Mouse (Mus musculus): Measurements from ENCODE around the gene Zfp426. TPM values are rescaled to one million over a fixed set of nuclear protein-coding genes. Genes with fewer than 3 reads are reported as not detected.
A peak's percentile ranks its signal among the peaks of the same experiment; 100 is the strongest.

Gene Zfp426
- 29.9 and 32.3 TPM in 2 replicates for polyA plus RNA-seq (2015; fragmentation: Nextera tagmentation; extraction: Ambion mirVana)

- WGBS: 2% methylated on average over 40 of the region's 40 CpGs
- peaks cover 26% of the 10 kb centered on the region for H3K36me3 ChIP-seq
- peak; percentile 96 for ATAC-seq (ENCODE audit: low FRiP score)
- H3K4me3 ChIP-seq: peak within 1 kb of the TSS; percentile 81
- no peaks in the 10 kb centered on the region for H3K9me3 ChIP-seq
- peak within 1 kb of the TSS; percentile 96 for H3K27ac ChIP-seq
- H3K4me2 ChIP-seq: peak within 1 kb of the TSS; percentile 74
- H3K9ac ChIP-seq: peak within 1 kb of the TSS; percentile 93
- peaks cover 41% of the 10 kb centered on the region for H3K4me1 ChIP-seq (replicated peaks)
- no peaks in the 10 kb centered on the region for H3K27me3 ChIP-seq
These were observed at the start of gene Zfp426 for GRCm38 (mm10) chr9:20492527-20493233. Gene Zfp426 (minus strand): TSS chr9:20492746.

GRCm38 (mm10) chr9:20536598-20536997 lies 44.1 kb upstream of the Zfp426 start:
- Histone ChIP-seq H3K4me1 (replicated peaks) (no peaks in the 10 kb centered on the region), H3K4me2 (no peak overlapping the region), H3K9me3 (no peaks in the 10 kb centered on the region), H3K27ac (no peak overlapping the region), H3K4me3 (no peak overlapping the region), H3K27me3 (peaks cover 35% of the 10 kb centered on the region), H3K9ac (no peak overlapping the region), H3K36me3 (no peaks in the 10 kb centered on the region)
- WGBS: 84% methylated on average over 2 of the region's 2 CpGs
- no peak for ATAC-seq (ENCODE audit: low FRiP score)

- Histone ChIP-seq H3K4me3 (no peak overlapping the region), H3K9ac (no peak overlapping the region), H3K27me3 (peaks cover 42% of the 10 kb centered on the region), H3K27ac (no peak overlapping the region), H3K4me1 (replicated peaks) (no peaks in the 10 kb centered on the region), H3K36me3 (no peaks in the 10 kb centered on the region), H3K9me3 (no peaks in the 10 kb centered on the region), H3K4me2 (no peak overlapping the region)
- WGBS: 78% methylated on average over 8 of the region's 8 CpGs
- ATAC-seq (ENCODE audit: low FRiP score): no peak
These were observed 41.9 kb upstream of the Zfp426 start for GRCm38 (mm10) chr9:20534326-20534926.

- Histone ChIP-seq H3K27me3 (no peaks in the 10 kb centered on the region), H3K4me2 (peak within 1 kb of the TSS; percentile 74), H3K9me3 (no peaks in the 10 kb centered on the region), H3K27ac (peak within 1 kb of the TSS; percentile 99), H3K4me1 (replicated peaks) (peaks cover 36% of the 10 kb centered on the region), H3K4me3 (peak within 1 kb of the TSS; percentile 79), H3K36me3 (peaks cover 6% of the 10 kb centered on the region), H3K9ac (peak within 1 kb of the TSS; percentile 91)
- WGBS: under 1% methylated on average over 45 of the region's 46 CpGs
- ATAC-seq (ENCODE audit: low FRiP score): peak; percentile 94
These were observed 28.9 kb upstream of the Zfp426 start, which contains the start of gene Zfp266 for GRCm38 (mm10) chr9:20521306-20521957. Gene Zfp266 (minus strand): TSS chr9:20521417.

GRCm38 (mm10) chr9:20520531-20521210 lies 28.1 kb upstream of the Zfp426 start:
- H3K9ac ChIP-seq: peak overlapping the region; percentile 91
- no peaks in the 10 kb centered on the region for H3K27me3 ChIP-seq
- H3K4me2 ChIP-seq: peak overlapping the region; percentile 74
- peak overlapping the region; percentile 99 for H3K27ac ChIP-seq
- 0% methylated on average over 17 of the region's 17 CpGs for WGBS
- ATAC-seq (ENCODE audit: low FRiP score): no peak
- H3K4me3 ChIP-seq: peak overlapping the region; percentile 79
- no peaks in the 10 kb centered on the region for H3K9me3 ChIP-seq
- peaks cover 42% of the 10 kb centered on the region for H3K4me1 ChIP-seq (replicated peaks)
- peaks cover 14% of the 10 kb centered on the region for H3K36me3 ChIP-seq

- WGBS: 15% methylated on average over 4 of the region's 4 CpGs
- Histone ChIP-seq H3K9me3 (no peaks in the 10 kb centered on the region), H3K4me3 (peak overlapping the region; percentile 79), H3K36me3 (peaks cover 21% of the 10 kb centered on the region), H3K4me2 (peak overlapping the region; percentile 74), H3K27me3 (no peaks in the 10 kb centered on the region), H3K4me1 (replicated peaks) (peaks cover 48% of the 10 kb centered on the region), H3K9ac (peak overlapping the region; percentile 67), H3K27ac (no peak overlapping the region)
- no peak for ATAC-seq (ENCODE audit: low FRiP score)
These were observed 27.4 kb upstream of the Zfp426 start for GRCm38 (mm10) chr9:20519949-20520348.

GRCm38 (mm10) chr9:20518708-20519107 lies 26.2 kb upstream of the Zfp426 start:
- H3K4me3 ChIP-seq: peak overlapping the region; percentile 79
- H3K9ac ChIP-seq: no peak overlapping the region; the same call in 1 of the 2 replicates
- WGBS: 91% methylated on average over 4 of the region's 4 CpGs
- no peaks in the 10 kb centered on the region for H3K27me3 ChIP-seq
- peak overlapping the region; percentile 74 for H3K4me2 ChIP-seq
- H3K9me3 ChIP-seq: no peaks in the 10 kb centered on the region
- peaks cover 33% of the 10 kb centered on the region for H3K36me3 ChIP-seq
- ATAC-seq (ENCODE audit: low FRiP score): no peak
- no peak overlapping the region for H3K27ac ChIP-seq
- H3K4me1 ChIP-seq (replicated peaks): peaks cover 60% of the 10 kb centered on the region

- WGBS: 100% methylated on average over 1 of the region's 1 CpGs
- ATAC-seq (ENCODE audit: low FRiP score): no peak
- Histone ChIP-seq H3K27ac (no peak overlapping the region), H3K4me1 (replicated peaks) (peaks cover 68% of the 10 kb centered on the region), H3K4me2 (no peak overlapping the region), H3K9me3 (no peaks in the 10 kb centered on the region), H3K27me3 (no peaks in the 10 kb centered on the region), H3K9ac (no peak overlapping the region), H3K36me3 (peaks cover 42% of the 10 kb centered on the region), H3K4me3 (no peak overlapping the region)
These were observed 25.2 kb upstream of the Zfp426 start for GRCm38 (mm10) chr9:20517727-20518126.

GRCm38 (mm10) chr9:20514016-20514415 lies 21.5 kb upstream of the Zfp426 start:
- Histone ChIP-seq H3K36me3 (peaks cover 54% of the 10 kb centered on the region), H3K4me2 (no peak overlapping the region), H3K27me3 (no peaks in the 10 kb centered on the region), H3K9ac (no peak overlapping the region), H3K4me1 (replicated peaks) (peaks cover 58% of the 10 kb centered on the region), H3K4me3 (no peak overlapping the region), H3K9me3 (no peaks in the 10 kb centered on the region), H3K27ac (no peak overlapping the region)
- no peak for ATAC-seq (ENCODE audit: low FRiP score)
- 96% methylated on average over 3 of the region's 3 CpGs for WGBS

GRCm38 (mm10) chr9:20512714-20513113 lies 20.2 kb upstream of the Zfp426 start:
- Histone ChIP-seq H3K4me2 (no peak overlapping the region), H3K9me3 (no peaks in the 10 kb centered on the region), H3K27ac (no peak overlapping the region), H3K36me3 (peaks cover 54% of the 10 kb centered on the region), H3K4me1 (replicated peaks) (peaks cover 47% of the 10 kb centered on the region), H3K4me3 (no peak overlapping the region), H3K27me3 (no peaks in the 10 kb centered on the region), H3K9ac (no peak overlapping the region)
- no peak for ATAC-seq (ENCODE audit: low FRiP score)
- 91% methylated on average over 8 of the region's 8 CpGs for WGBS

- no peak overlapping the region for H3K4me2 ChIP-seq
- H3K9ac ChIP-seq: no peak overlapping the region
- peaks cover 42% of the 10 kb centered on the region for H3K4me1 ChIP-seq (replicated peaks)
- no peaks in the 10 kb centered on the region for H3K27me3 ChIP-seq
- H3K36me3 ChIP-seq: peaks cover 59% of the 10 kb centered on the region
- ATAC-seq (ENCODE audit: low FRiP score): no peak
- H3K9me3 ChIP-seq: no peaks in the 10 kb centered on the region
- WGBS: 92% methylated on average over 4 of the region's 4 CpGs
- H3K4me3 ChIP-seq: no peak overlapping the region
- no peak overlapping the region for H3K27ac ChIP-seq
These were observed 19.1 kb upstream of the Zfp426 start for GRCm38 (mm10) chr9:20511645-20512044.

- Histone ChIP-seq H3K9ac (no peak overlapping the region), H3K27me3 (no peaks in the 10 kb centered on the region), H3K27ac (no peak overlapping the region), H3K9me3 (no peaks in the 10 kb centered on the region), H3K4me1 (replicated peaks) (peaks cover 30% of the 10 kb centered on the region), H3K36me3 (peaks cover 60% of the 10 kb centered on the region), H3K4me3 (no peak overlapping the region), H3K4me2 (no peak overlapping the region)
- ATAC-seq (ENCODE audit: low FRiP score): no peak
- 81% methylated on average over 1 of the region's 1 CpGs for WGBS
These were observed 17.8 kb upstream of the Zfp426 start for GRCm38 (mm10) chr9:20510346-20510745.

Measured in hindbrain, embryonic 13.5 days (tissue).